Mouse (Mus musculus) B cell, adult 2 months (primary cell): ENCODE measurements around the gene Flrt3.

Experiments used
- DNase-seq, 2 experiments: peaks; one replicate each; pipeline ENCODE4 v3.0.0; 2022

Flrt3 gene

GRCm38 (mm10) chr2:140670963-140671702 lies at the start of gene Flrt3:
TSS of gene Flrt3 (minus strand) at chr2:140671469.
- peak in 1 of 2 experiments; percentile 1 for DNase-seq

GRCm38 (mm10) chr2:140717407-140717806 lies 46.1 kb upstream of the Flrt3 start:
- DNase-seq = no peak

GRCm38 (mm10) chr2:140715822-140716221 lies 44.6 kb upstream of the Flrt3 start:
- DNase-seq = no peak

DNA sequence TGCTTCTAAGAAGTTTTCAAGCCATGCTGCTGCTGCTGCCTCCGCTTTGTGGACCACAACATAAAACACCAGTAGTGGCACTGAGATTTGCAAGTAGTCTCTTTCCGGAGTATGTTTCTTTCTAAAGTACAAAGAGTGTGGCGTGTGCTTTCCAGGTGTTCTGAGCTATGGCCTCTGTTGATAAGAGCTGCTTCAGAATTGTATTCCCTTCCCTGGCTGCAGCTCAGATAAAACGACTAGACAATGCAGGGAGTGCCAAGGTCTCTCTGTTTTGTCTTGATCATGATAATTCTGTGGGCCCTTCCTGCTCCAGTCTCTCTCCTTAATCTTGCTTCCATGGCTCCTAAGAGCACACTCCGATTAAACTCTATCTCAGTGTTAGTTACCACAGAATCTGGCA lies 36.3 kb upstream of the Flrt3 start:
- DNase-seq = no peak

DNA sequence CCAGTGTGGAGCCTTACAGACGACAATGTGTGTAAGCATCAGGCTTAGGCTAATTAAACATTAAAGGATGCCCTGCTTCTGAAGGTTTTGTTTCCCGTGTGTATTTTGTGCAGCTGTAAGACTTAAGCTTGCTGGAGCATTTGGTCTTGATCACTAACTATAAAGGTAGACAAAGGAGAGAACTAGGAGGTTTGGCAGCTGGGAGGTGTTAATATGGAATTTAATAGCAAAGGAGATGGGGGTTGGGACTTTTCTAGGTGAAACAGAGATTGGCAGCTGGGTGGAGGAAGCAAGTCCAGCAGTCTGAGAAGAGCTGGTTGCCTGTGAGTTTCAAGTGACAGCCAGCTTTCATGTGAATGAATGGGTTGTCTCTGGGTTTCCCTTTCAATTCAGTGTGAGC lies 34.0 kb upstream of the Flrt3 start:
- DNase-seq = no peak

DNA sequence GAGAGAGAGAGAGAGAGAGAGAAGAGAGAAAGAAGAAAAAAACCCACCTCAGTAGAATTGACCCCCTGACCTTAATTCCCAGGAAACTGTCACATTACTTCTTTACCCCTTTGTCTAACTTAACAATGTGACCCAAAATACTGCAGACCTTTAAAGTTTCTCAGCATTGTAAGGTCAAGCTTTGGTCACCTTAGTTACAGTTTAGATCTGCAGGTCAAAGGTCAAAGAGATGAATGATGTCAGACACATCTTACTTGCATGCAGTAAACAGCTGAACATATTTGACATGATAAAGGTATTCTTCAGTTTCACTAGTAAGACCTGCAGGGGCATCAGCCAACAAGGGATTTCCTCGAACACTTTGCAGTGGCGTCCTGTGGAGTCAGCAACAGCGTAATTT lies 32.9 kb upstream of the Flrt3 start:
- no peak for DNase-seq

GRCm38 (mm10) chr2:140703377-140703776 lies 32.1 kb upstream of the Flrt3 start:
- DNase-seq = no peak

GRCm38 (mm10) chr2:140698585-140698984 lies 27.3 kb upstream of the Flrt3 start:
- DNase-seq = no peak

- DNase-seq = no peak
These were observed 22.6 kb upstream of the Flrt3 start for GRCm38 (mm10) chr2:140693845-140694244.

GRCm38 (mm10) chr2:140692461-140692860 lies 21.2 kb upstream of the Flrt3 start:
- no peak for DNase-seq

GRCm38 (mm10) chr2:140691403-140691802 lies 20.1 kb upstream of the Flrt3 start:
- no peak for DNase-seq

DNA sequence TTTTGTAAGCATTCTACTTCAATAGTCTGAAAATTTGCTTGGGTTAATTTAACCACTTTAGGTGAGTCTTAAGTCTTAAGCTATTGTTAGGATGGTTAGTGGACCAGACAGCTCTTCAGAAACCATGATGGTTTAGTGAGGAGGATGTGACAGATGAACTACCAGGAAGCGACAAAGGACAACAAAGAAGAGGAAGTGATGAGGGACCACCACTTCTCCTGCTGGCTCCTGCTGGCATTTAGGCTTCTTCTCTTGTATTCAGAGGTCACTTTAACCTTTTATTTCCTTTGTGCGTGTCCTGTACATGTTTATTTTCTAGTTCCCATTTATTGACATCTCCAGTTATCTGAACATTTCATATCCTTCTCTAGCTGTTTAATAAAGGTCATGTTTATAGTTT lies 19.6 kb upstream of the Flrt3 start:
- no peak for DNase-seq

- DNase-seq = no peak
These were observed 5.5 kb upstream of the Flrt3 start for GRCm38 (mm10) chr2:140676728-140677127.

GRCm38 (mm10) chr2:140673466-140673865 lies 2.2 kb upstream of the Flrt3 start:
- no peak for DNase-seq

DNA sequence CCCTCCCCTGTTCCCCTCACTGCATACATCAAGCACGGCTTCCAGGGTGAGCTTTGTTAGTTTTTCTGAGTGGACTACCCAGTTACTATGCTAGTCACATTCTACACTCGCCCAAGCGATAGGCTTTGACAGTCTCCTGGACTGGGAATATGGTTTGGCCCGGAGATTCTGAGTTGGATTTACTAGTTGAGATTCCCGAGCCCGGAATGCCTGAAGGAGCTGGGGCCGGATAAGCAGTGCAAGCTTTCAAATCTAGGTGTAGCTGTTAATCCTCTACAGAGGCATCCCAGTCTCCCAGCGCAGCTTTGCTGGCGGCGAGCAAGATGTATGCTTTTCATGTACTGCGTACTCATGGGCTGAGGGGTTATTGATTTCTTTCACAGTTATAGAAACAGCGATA lies 812 bp downstream of the Flrt3 start:
- DNase-seq = no peak

DNA sequence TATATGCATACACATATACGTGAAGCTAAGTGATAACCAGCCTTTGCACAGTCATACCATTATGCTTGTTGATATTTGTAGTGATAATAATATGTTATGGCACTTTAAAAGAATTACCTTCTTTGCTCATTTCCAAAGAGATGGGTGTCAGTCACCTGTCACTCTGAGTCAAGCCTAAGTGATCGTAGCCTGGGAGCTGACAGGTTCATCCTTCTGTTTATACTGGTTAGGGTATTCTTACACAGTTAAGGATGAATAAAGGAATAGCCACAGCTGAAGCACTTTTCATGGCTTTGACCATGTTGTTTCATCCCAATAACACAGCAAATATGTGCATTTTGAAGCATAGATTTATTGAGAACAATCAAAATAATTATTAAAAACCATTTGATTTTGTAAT lies 1.5 kb downstream of the Flrt3 start:
- DNase-seq = no peak

DNA sequence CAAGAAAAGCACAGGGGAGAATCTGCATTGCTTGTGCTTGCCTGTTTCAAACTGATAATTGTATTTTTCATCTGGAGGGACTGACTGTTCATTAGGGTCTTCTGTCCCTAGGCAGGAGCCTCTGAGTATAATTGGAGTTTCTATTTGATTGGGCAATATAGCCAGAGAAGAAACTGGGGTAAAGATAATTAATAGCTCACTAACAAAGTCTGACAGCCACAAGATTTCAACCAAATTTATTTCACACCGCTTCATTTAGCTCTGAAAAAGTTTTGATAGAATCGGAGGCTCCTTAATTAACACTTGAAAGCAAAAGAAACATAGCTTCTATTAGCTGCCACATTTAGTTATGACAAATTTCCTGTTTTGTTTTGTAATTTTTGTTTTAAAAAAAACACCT lies 2.2 kb downstream of the Flrt3 start:
- DNase-seq = no peak

GRCm38 (mm10) chr2:140668311-140668710 lies 3.0 kb downstream of the Flrt3 start:
- no peak for DNase-seq

GRCm38 (mm10) chr2:140667261-140668047 lies 3.8 kb downstream of the Flrt3 start:
- DNase-seq = no peak

- no peak for DNase-seq
These were observed 4.4 kb downstream of the Flrt3 start for GRCm38 (mm10) chr2:140666846-140667245.

GRCm38 (mm10) chr2:140664381-140664780 lies 6.9 kb downstream of the Flrt3 start:
- no peak for DNase-seq

DNA sequence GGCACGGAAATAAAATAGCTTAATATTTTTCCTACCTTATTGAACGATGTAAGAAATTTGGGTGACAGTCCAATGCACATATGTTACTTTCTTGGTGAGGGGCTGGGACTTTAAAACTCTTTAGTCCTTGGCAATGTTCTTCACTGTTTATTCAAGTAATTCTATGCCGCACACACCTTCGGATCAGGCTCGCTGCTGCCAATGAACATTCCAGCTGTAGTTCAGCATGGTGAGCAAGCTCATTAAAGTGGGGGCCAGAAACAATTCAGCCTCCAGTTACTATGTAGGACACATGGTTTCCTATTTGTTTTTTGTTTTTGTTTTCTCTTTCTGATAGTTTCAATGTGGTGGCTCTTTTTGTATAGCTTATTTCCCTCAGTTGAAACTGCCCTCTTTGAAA lies 8.6 kb downstream of the Flrt3 start:
- no peak for DNase-seq

DNA sequence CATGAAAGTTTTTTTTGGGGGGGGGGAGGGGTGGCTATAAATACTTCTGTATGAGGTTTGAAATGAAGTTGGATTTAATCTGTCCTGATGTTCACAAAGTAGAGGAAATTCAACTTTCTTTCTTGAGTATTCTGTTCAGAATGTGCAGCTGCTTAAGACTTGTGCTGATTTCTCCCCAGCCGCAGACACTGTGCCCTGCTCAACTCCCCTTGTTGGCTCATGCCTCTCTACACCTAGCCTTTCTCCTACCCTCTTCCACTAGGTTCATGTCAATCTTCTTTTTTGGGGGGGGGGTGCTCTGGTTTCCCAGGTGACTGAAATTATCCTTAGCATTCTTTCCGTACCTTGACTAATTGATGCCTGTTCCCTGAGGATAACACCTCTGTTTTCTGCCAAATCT lies 17.3 kb downstream of the Flrt3 start:
- no peak for DNase-seq

DNA sequence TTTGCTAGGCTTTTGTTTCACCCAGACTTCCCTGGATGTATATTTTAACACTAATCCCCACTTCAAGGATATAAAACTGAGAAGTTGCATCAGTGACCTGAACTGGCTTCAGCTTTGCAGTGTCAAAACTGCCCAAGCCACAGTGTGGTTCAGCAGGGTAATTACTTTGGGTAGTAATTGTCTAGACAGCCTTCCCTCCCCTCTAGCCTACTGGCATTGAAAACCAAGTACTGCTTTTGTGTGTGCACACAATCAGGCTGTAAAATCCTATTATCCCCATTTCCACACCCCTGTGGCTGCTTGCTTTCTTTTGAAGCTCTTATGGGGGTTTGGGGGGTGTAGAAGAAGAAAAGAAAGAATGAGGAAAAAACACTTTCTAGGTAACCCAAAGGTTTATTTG lies 17.8 kb downstream of the Flrt3 start:
- no peak for DNase-seq
